Mouse (Mus musculus) cerebellum, postnatal 25 days (tissue): ENCODE measurements around the gene Efcab2.
A peak's percentile ranks its signal among the peaks of the same experiment; 100 is the strongest.

ENCODE experiments used
- DNase-seq, 2 experiments: peaks; one replicate each; pipeline ENCODE4 v3.0.0; 2021; ENCODE audit warnings: mixed read lengths in 2 of 2

The Efcab2 gene

DNA sequence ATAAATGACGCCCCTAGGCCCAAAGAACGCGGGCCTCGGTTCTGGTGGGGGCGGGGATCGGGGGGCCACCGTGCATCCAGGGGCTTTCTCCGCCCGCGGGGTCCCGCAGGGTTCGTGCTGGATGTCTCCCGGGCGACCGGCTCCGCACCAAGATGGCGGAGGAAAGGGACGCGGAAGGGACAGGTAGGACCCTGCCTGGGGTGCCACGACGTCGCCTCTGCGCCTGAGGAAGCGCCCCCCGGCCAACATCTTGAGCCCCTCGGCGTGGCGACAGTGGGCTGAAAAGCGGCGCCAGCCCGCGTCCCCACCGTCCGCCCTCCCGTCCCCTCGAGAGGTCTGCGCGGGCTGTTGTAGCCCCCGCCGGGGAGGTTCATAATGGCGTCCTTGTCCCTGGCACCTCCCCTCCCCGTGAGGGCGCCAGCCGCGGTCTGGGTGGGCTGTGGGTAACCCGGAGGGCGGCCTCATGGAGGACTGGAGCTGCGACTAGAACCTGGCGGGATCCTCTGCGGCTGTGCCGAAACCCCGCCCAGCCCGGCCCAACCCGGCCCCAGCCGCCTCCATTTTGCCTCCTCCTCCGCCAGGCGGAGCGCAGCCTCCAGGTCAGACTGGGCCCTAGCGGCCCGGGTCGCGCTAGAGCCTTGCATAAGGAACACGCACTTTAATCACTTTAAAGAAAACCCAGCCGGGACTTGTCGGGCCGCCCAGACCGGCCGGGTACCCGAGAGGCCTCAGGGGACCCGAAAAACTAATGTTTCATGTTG is at the start of gene Efcab2:
Gene Efcab2, plus strand, starts transcription at position 135 of the 761 bp plus-strand sequence.
- DNase-seq = peak; percentile 94 to 96

DNA sequence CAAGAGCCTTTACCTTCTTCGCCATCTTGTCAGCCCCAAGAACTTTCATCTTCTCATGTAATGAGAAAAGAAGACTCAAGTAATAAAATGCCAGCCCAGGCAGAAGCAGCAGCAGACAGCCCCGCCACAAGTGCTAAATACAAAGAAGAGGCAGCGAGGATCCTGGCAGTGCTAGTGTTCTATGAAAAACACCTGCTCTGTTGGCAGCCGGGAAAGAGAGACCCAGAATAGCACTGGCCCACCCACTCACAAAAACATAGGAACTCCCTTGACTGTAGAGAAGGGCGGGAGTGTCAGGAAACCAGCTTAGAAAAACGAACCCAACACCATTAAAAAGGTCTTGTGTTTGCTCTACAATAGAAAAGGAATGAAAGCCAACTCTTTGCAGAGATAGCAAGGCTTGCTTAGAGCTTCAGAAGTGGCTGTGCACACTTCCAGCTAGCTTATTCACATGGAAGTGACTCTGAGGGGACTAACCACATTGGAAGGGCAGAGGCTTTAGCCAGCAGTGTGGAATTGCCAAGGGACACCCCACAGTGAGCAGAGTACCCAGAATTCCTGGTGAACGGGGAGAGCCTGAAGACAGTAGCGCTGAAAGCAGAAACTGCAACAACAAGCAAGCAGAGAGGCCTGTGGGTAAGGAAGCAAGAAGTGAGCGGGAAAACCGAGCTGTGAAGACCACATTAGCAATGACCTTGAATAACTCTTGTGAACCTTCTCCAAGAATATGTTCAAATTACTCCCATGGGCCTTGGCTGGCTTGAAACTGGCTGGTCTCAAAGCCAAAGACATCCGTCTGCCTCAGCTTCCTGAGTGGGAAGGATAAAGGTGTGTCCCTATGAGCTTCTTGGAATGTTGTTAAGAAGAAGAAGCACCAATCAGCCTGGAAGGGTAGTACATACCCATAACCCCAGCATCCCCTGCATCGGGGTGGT is 47.8 kb upstream of the Efcab2 start:
- DNase-seq = peak; percentile 46 to 51

GRCm38 (mm10) chr1:178360264-178360663 is 45.6 kb upstream of the Efcab2 start:
- no peak for DNase-seq

- no peak for DNase-seq
Measured at GRCm38 (mm10) chr1:178360702-178361101, 45.2 kb upstream of the Efcab2 start.

DNA sequence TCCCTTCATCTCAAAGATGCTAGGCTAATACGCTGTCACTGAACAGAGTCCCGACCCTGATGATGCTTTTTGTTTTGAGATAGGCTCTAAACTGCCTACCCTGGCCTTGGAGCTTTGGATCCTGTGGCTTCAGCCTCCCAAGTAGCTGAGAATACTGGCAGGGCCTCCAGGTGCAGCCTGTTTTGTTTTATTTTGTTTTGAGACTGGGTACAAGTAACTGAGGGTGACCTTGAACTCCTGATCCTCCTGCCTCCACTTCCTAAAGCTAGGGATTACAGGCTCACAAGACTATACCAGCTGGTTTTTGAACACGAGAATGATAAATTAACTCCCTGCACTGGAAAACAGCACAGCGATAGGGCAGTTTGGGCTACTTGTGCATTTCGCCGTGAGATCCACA is 40.7 kb upstream of the Efcab2 start:
- no peak for DNase-seq

GRCm38 (mm10) chr1:178368121-178368520 is 37.8 kb upstream of the Efcab2 start:
- no peak for DNase-seq

DNA sequence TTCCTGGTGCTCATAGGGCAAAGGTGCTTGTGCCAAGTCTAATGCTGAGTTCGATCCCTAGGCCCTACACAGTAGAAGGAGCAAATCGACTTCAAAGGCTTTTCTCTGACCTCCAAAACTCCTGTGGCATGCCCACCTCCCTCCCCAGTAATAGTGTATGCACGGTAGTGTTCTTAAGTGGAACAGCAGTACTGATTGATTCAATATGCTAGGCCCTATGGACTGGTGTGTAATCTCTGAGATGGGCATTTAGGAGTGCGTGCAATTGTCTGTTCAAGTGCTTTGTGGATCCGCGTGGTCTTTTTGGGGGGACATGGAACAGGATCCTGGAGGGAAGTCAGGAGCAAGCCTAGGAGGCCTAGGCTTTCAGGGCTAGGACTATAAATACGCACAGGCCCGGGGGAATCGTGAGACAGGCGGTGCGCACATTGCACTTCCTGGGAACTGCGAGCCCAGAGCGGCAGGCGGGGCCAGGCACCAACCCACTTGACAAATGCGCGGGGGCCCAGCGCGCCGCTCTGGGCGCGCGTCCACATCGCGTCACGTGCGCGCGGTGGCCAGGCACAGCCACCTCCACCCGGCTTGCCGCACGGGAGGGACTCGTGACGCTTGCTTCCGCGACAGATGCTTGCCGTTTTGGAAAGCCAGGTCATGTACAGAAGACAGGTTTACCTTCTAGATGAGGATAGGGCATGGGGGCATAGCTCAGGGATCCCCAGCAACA is 37.2 kb upstream of the Efcab2 start:
- DNase-seq = peak; percentile 97 to 98

GRCm38 (mm10) chr1:178369272-178369651 is 36.6 kb upstream of the Efcab2 start:
- peak in 1 of 2 experiments; percentile 67 for DNase-seq

DNA sequence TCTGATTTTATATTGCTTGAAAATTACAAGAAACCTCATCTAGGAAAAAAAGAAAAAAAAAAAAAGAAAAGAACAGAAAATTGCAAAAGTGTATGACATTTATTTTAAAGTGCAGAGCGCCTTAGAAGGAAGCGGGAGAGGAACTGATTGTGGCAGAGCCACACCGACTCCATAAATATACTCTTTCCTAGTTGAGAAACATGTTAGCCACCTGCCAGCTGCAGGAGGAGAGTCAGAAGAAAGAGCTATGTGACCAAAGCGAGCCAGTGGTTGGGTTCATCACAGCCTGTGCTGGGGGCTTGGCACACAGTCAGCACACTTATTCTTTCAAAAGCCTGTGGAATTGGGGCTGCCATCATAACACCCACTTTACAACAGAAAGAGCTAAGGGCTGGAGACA is 33.2 kb upstream of the Efcab2 start:
- DNase-seq = no peak

GRCm38 (mm10) chr1:178375381-178375780 is 30.5 kb upstream of the Efcab2 start:
- DNase-seq = no peak

DNA sequence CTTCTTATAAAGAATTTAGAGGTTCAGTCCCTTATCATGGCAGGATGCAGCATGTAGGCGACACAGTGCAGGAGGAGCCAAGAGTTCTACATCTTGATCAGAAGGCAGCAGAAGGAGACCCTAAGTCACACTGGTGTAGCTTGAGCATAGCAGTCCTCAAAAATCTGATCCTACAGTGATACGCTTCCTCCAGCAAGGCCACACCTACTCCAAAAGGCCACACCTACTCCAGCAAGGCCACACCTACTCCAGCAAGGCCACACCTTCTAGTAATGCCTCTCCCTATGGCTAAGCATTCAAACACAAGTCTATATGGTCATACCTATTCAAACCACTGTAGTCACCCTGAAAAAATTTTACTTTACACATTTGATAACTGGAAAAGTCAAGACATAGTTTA is 29.8 kb upstream of the Efcab2 start:
- DNase-seq = no peak

- DNase-seq = no peak
Measured at GRCm38 (mm10) chr1:178376907-178377306, 29.0 kb upstream of the Efcab2 start.

DNA sequence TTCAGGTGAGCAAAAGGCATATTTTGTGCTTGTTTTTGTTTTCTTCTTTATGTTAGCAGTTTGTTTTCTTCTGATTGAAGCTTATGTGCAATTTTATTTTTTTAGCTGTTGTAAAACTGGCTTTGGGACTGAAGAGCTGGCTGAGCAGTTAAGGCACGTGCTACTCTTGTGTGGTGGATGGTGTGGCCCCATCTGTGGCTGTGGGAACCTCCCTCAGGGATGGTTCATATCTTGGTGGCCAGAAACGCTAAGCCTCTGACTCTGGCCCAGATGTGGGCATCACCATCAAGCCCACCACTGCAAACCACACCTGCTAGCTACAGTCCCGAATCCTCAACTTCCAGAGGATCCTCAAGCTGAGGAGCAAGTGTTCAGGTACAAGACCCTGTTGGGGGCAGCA is 27.8 kb upstream of the Efcab2 start:
- no peak for DNase-seq

- DNase-seq = no peak
Measured at GRCm38 (mm10) chr1:178379224-178379623, 26.7 kb upstream of the Efcab2 start.

DNA sequence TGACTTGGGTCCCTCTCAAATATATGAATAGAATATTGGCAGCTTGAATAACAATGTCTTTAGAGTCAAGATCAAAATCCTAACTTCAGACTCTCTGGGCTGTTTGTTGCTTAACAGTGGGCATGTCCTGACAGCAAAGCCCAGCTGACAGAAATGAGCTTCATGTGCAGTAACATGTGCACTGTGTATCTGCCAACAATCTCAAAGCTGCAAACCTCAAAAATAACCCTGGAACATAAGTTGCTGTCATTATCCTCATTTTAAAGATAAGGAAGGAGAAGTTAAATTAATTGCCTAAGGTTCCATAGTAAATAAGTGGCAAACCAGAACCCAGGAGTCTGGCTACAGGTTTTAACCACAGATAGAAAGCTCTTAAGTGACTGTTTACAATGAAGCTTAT is 23.7 kb upstream of the Efcab2 start:
- no peak for DNase-seq

- DNase-seq = no peak
Measured at GRCm38 (mm10) chr1:178388802-178389201, 17.1 kb upstream of the Efcab2 start.

DNA sequence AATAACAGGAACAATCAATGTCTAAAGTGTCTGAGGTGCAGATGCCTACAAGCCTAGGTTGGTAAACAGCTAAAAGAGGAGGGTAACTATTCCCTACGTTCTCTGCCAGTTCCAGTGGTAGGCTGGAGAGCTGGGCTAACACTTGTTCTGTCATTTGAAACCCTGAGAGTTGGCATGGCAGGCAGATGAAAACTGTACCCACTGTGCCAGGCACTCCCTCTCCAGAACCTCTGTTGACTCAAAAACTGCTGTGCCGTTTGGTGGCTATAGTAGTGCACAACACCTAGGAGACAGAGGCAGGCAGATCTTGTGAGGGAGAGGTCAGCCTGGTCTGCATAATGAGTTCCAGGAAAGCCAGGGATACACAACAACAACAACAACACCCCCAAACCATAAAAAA is 16.5 kb upstream of the Efcab2 start:
- DNase-seq = no peak

DNA sequence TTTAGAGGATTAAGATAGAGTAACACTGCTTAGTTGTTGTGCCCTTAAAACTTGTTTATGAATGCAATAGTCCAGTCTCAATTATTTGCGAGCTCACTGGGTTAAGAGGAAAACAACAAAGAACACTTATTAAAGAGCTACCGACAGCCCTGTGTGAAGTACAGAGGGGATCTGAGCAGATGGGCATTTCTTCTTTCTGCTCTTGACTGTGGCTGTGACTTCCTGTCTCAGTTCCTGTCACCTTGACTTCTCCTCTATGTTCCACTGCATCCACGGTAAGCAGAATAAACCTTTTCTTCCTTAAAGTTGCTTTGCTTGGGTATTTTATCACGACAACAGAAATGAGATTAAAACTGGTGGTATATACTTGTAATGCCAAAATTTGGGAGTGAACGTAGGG is 12.9 kb upstream of the Efcab2 start:
- DNase-seq = no peak

GRCm38 (mm10) chr1:178395091-178395490 is 10.8 kb upstream of the Efcab2 start:
- no peak for DNase-seq

- DNase-seq = no peak
Measured at GRCm38 (mm10) chr1:178396383-178396782, 9.5 kb upstream of the Efcab2 start.

- DNase-seq = no peak
Measured at GRCm38 (mm10) chr1:178399879-178400278, 6.0 kb upstream of the Efcab2 start.

DNA sequence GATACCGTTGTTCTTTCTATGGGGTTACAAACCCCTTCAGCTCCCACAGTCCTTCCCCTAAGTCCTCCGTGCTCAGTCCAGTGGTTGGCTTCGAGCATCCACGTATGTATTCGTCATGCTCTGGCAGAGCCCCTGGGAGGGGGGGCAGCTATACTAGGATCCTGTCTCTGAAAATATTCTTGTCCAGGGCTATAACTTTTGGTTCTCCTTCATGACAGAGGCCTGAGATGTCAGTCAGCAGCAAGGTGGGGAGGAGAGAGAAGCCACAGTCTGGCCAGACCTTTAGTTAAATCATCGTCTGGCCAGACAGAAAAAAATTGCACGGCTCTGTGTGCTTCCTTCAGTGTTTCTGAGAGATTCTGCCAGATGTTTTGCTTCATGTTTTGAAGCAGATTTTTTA is 5.2 kb upstream of the Efcab2 start:
- no peak for DNase-seq

GRCm38 (mm10) chr1:178401960-178402359 is 3.9 kb upstream of the Efcab2 start:
- no peak for DNase-seq
